Mouse (Mus musculus): Measurements from ENCODE around the gene Tmem212. TPM values are rescaled to one million over a fixed set of nuclear protein-coding genes. Genes with fewer than 3 reads are reported as not detected.

Gene Tmem212
- polyA plus RNA-seq, 1 experiment: not detected

- Histone ChIP-seq H3ac (ENCODE audit: control insufficient read depth, insufficient read length, low read depth) (no peak overlapping the region), H3K36me3 (ENCODE audit: control insufficient read depth, insufficient read depth) (no peaks in the 10 kb centered on the region), H3K27me3 (ENCODE audit: control insufficient read depth, insufficient read depth, insufficient read length) (no peaks in the 10 kb centered on the region), H3K79me3 (ENCODE audit: low read depth) (no peaks in the 10 kb centered on the region), H3K4me3 (ENCODE audit: insufficient read depth, poor library complexity, severe bottlenecking) (no peak overlapping the region), H3K79me2 (ENCODE audit: control insufficient read depth, insufficient read depth) (no peaks in the 10 kb centered on the region)
- no peak for TF ChIP-seq CTCF (IDR thresholded peaks at IDR 0.05; ENCODE audit: control insufficient read depth, insufficient read depth, insufficient read length)
- no peak for TF ChIP-seq MAX (IDR thresholded peaks at IDR 0.05)
- TF ChIP-seq USF1 (IDR thresholded peaks at IDR 0.05; ENCODE audit: low read depth): no peak
- TF ChIP-seq MYOD1 (IDR thresholded peaks at IDR 0.05; ENCODE audit: control insufficient read depth, insufficient read length, low read depth): no peak
- TF ChIP-seq CEBPB (IDR thresholded peaks at IDR 0.05; ENCODE audit: low read depth): no peak
- no peak for TF ChIP-seq MYOG (IDR thresholded peaks at IDR 0.05; ENCODE audit: control insufficient read depth, extremely low read depth, insufficient read length)
- no peak for TF ChIP-seq FOSL1 (IDR thresholded peaks at IDR 0.05; ENCODE audit: insufficient read depth, low read length, poor library complexity, severe bottlenecking)
These were observed 9.6 kb downstream of the Tmem212 start for GRCm38 (mm10) chr3:27886578-27886977.

- Histone ChIP-seq H3K79me3 (ENCODE audit: low read depth) (no peaks in the 10 kb centered on the region), H3K27me3 (ENCODE audit: control insufficient read depth, insufficient read depth, insufficient read length) (no peaks in the 10 kb centered on the region), H3K36me3 (ENCODE audit: control insufficient read depth, insufficient read depth) (no peaks in the 10 kb centered on the region), H3ac (ENCODE audit: control insufficient read depth, insufficient read length, low read depth) (no peak overlapping the region), H3K79me2 (ENCODE audit: control insufficient read depth, insufficient read depth) (no peaks in the 10 kb centered on the region), H3K4me3 (ENCODE audit: insufficient read depth, poor library complexity, severe bottlenecking) (no peak overlapping the region)
- TF ChIP-seq MAX (IDR thresholded peaks at IDR 0.05): no peak
- no peak for TF ChIP-seq MYOG (IDR thresholded peaks at IDR 0.05; ENCODE audit: control insufficient read depth, extremely low read depth, insufficient read length)
- no peak for TF ChIP-seq USF1 (IDR thresholded peaks at IDR 0.05; ENCODE audit: low read depth)
- TF ChIP-seq FOSL1 (IDR thresholded peaks at IDR 0.05; ENCODE audit: insufficient read depth, low read length, poor library complexity, severe bottlenecking): no peak
- TF ChIP-seq CEBPB (IDR thresholded peaks at IDR 0.05; ENCODE audit: low read depth): no peak
- no peak for TF ChIP-seq MYOD1 (IDR thresholded peaks at IDR 0.05; ENCODE audit: control insufficient read depth, insufficient read length, low read depth)
- TF ChIP-seq CTCF (IDR thresholded peaks at IDR 0.05; ENCODE audit: control insufficient read depth, insufficient read depth, insufficient read length): no peak
These were observed 10.6 kb downstream of the Tmem212 start for GRCm38 (mm10) chr3:27885585-27885984.

GRCm38 (mm10) chr3:27881897-27882835, 14.0 kb downstream of the Tmem212 start:
- Histone ChIP-seq H3K4me3 (ENCODE audit: insufficient read depth, poor library complexity, severe bottlenecking) (no peak overlapping the region), H3ac (ENCODE audit: control insufficient read depth, insufficient read length, low read depth) (no peak overlapping the region), H3K79me2 (ENCODE audit: control insufficient read depth, insufficient read depth) (no peaks in the 10 kb centered on the region), H3K27me3 (ENCODE audit: control insufficient read depth, insufficient read depth, insufficient read length) (no peaks in the 10 kb centered on the region), H3K79me3 (ENCODE audit: low read depth) (no peaks in the 10 kb centered on the region), H3K36me3 (ENCODE audit: control insufficient read depth, insufficient read depth) (no peaks in the 10 kb centered on the region)
- no peak for TF ChIP-seq CTCF (IDR thresholded peaks at IDR 0.05; ENCODE audit: control insufficient read depth, insufficient read depth, insufficient read length)
- no peak for TF ChIP-seq FOSL1 (IDR thresholded peaks at IDR 0.05; ENCODE audit: insufficient read depth, low read length, poor library complexity, severe bottlenecking)
- no peak for TF ChIP-seq USF1 (IDR thresholded peaks at IDR 0.05; ENCODE audit: low read depth)
- TF ChIP-seq CEBPB (IDR thresholded peaks at IDR 0.05; ENCODE audit: low read depth): no peak

- no peak overlapping the region for H3K4me3 ChIP-seq (ENCODE audit: insufficient read depth, poor library complexity, severe bottlenecking)
- H3K36me3 ChIP-seq (ENCODE audit: control insufficient read depth, insufficient read depth): no peaks in the 10 kb centered on the region
- H3K79me3 ChIP-seq (ENCODE audit: low read depth): no peaks in the 10 kb centered on the region
- no peak for TF ChIP-seq MYOG (IDR thresholded peaks at IDR 0.05; ENCODE audit: control insufficient read depth, extremely low read depth, insufficient read length)
- TF ChIP-seq CEBPB (IDR thresholded peaks at IDR 0.05; ENCODE audit: low read depth): no peak
- TF ChIP-seq MAX (IDR thresholded peaks at IDR 0.05): no peak
- TF ChIP-seq MYOD1 (IDR thresholded peaks at IDR 0.05; ENCODE audit: control insufficient read depth, insufficient read length, low read depth): no peak
- TF ChIP-seq FOSL1 (IDR thresholded peaks at IDR 0.05; ENCODE audit: insufficient read depth, low read length, poor library complexity, severe bottlenecking): no peak
- no peak for TF ChIP-seq USF1 (IDR thresholded peaks at IDR 0.05; ENCODE audit: low read depth)
- no peaks in the 10 kb centered on the region for H3K27me3 ChIP-seq (ENCODE audit: control insufficient read depth, insufficient read depth, insufficient read length)
- H3ac ChIP-seq (ENCODE audit: control insufficient read depth, insufficient read length, low read depth): no peak overlapping the region
- no peaks in the 10 kb centered on the region for H3K79me2 ChIP-seq (ENCODE audit: control insufficient read depth, insufficient read depth)
These were observed 17.1 kb downstream of the Tmem212 start for GRCm38 (mm10) chr3:27878854-27879610.

- H3K79me2 ChIP-seq (ENCODE audit: control insufficient read depth, insufficient read depth): no peaks in the 10 kb centered on the region
- H3K4me3 ChIP-seq (ENCODE audit: insufficient read depth, poor library complexity, severe bottlenecking): no peak overlapping the region
- H3K36me3 ChIP-seq (ENCODE audit: control insufficient read depth, insufficient read depth): no peaks in the 10 kb centered on the region
- TF ChIP-seq USF1 (IDR thresholded peaks at IDR 0.05; ENCODE audit: low read depth) (no peak), MAX (IDR thresholded peaks at IDR 0.05) (no peak), MYOD1 (IDR thresholded peaks at IDR 0.05; ENCODE audit: control insufficient read depth, insufficient read length, low read depth) (no peak), FOSL1 (IDR thresholded peaks at IDR 0.05; ENCODE audit: insufficient read depth, low read length, poor library complexity, severe bottlenecking) (no peak)
- no peak overlapping the region for H3ac ChIP-seq (ENCODE audit: control insufficient read depth, insufficient read length, low read depth)
- no peaks in the 10 kb centered on the region for H3K79me3 ChIP-seq (ENCODE audit: low read depth)
- H3K27me3 ChIP-seq (ENCODE audit: control insufficient read depth, insufficient read depth, insufficient read length): no peaks in the 10 kb centered on the region
These were observed 22.7 kb downstream of the Tmem212 start for GRCm38 (mm10) chr3:27873268-27874073.

Data from C2C12 (cell line).